18 mouse cellular contexts compared by ENCODE assay signal in genomic region chr13:37904436-37904835, GRCm38 (mm10).
"Had no signal": no experiment of that assay in that cellular context is flagged by ENCODE, and none has a peak within 500 bp of the region (broad histone marks: within the 10 kb centered on the region; RNA-seq: fewer than 3 reads in every experiment).

No protein-coding gene starts in this region.

- DNase-seq: kidney, adult 11 months; kidney, adult 9 months; kidney, postnatal 14 days; layer of hippocampus, adult 9-11 months; midbrain, embryonic 14.5 days; right cerebral cortex, adult 18-20 months; right cerebral cortex, postnatal 14 days; right cerebral cortex, postnatal 4 days; thymus, adult 18-20 months; thymus, postnatal 36 days had no signal

- H3K27me3 ChIP-seq: intestine, embryonic 15.5 days; limb, embryonic 13.5 days; lung, embryonic 15.5 days had no signal

- H3K9ac ChIP-seq: intestine, embryonic 15.5 days; limb, embryonic 13.5 days; liver, embryonic 14.5 days; lung, embryonic 15.5 days had no signal

- H3K4me2 ChIP-seq: intestine, embryonic 15.5 days; limb, embryonic 13.5 days; lung, embryonic 15.5 days; midbrain, embryonic 11.5 days had no signal

- H3K27ac ChIP-seq: intestine, embryonic 15.5 days; layer of hippocampus, adult 2 months; limb, embryonic 10.5 days; limb, embryonic 13.5 days; liver, embryonic 14.5 days had no signal

- H3K4me1 ChIP-seq: limb, embryonic 10.5 days had no signal

- H3K9me3 ChIP-seq: intestine, embryonic 15.5 days; limb, embryonic 10.5 days; limb, embryonic 13.5 days; lung, embryonic 15.5 days had no signal

- H3K4me3 ChIP-seq: intestine, embryonic 15.5 days; layer of hippocampus, adult 2 months; limb, embryonic 10.5 days; limb, embryonic 13.5 days; lung, embryonic 15.5 days had no signal

- ATAC-seq: hindbrain, embryonic 16.5 days; intestine, embryonic 15.5 days had no signal
